Mouse (Mus musculus) adrenal gland, postnatal 36 days (tissue): ENCODE measurements at regions not wholly inside any gene's neighbourhood (a gene's known extent, or its start where the extent isn't known, plus 50 kb on each side); places are given as distances from the start of the nearest gene placed in this dataset.
A peak's percentile ranks its signal among the peaks of the same experiment; 100 is the strongest.
"Not testable (repeated sequence)": the region's sequence is repeated elsewhere in the genome, so short reads cannot be mapped to it uniquely, and the experiment has no call there.

Experiments
- DNase-seq, 2 experiments: peaks; one replicate each; pipeline ENCODE4 v3.0.0; 2021; ENCODE audit warnings: mixed read lengths in 1 of 2

DNA sequence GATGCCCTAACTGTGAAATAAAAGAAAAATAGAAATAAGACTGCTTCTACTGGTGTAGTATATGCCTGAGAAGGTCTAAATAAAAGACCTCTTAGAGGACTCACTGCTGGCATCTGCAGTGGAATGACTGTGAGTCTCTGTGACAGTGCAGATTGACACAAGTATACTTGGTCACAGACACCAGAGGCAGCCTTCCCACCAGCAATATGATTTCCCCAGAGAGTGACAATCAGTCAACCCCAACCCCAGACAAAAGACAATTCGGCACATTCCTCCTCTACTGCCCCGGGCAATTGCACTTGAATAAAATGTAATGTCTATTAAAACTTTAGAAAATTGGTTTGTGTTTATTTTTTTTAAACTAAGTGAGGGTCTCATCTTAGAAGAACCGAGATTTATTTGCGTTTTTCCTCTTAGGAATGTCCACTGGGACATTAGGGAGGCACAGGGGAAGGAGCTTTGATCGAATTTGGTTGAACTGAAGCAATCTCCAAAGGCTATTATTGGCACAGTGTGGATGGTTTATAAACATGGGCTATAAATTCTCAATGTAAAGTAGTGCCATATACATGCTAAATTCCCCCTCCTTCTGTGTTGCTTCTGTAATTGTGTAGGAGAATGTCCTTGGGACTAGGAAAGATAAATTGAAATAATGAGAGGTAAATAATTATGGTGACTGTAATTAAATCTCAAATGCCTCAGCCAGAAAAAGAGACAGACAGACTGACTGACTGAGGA, 123.0 kb upstream of the Lnx1 start:
- no peak for DNase-seq

DNA sequence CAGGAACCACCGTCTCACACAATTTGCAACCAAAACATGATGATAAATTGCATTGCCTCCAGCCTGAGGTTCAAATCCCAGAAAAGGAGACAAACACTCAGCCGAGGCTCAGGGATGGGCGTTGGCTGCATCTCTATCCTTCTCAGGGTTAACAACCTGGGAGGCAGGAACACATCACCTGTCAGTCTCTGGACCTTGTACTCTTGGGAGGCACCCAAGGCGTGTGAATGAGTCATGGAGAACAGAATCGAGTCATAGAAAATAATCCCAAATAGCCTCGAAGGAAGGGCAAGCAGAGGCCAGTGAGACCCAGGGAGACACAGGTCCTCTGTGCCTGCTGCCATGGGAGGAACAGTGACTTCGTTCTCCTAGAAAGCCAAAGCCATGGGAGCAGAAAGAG, 121.0 kb upstream of the Lnx1 start:
- DNase-seq: peak in 1 of 2 experiments; percentile 17

DNA sequence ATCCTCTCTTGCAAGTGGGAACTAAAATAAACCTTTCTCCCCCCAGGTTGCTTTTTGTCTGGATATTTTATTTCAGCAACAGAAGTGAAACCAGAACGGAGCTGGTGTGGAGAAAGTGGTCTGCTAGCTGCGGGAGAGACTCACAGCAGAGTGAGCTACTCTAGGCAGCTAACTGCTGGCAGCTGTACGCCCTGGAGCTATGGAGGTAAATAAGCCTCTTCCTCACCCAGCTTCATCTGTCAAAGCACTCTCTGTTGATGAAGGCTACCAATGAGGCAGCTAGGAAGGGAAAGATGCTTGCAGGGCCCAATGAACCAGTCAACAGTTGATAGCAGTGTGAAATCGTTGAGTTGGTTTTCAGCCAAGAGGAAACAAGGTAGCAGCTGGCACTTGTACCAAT, 119.3 kb upstream of the Lnx1 start:
- DNase-seq: no peak

DNA sequence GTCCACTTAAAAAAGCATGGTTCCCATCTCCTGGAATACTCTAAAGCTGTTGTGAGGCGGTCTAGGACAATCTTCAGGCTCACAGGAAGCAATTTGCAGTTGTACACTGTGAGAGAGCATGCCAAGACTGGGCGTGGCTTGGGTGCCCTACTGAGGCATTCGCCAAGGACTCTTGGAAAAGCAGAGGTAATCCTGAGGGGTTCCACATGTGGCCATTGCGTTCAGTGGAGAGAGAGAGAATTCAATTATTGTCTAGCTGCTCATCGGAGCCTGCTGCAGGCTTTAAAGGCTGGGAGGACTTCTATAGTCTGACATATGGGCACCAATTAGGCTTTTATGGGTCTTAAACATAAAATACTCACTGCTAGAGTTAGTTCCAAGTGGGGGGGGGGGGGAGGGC, 113.8 kb upstream of the Lnx1 start:
- peak in 1 of 2 experiments; percentile 55 for DNase-seq

DNA sequence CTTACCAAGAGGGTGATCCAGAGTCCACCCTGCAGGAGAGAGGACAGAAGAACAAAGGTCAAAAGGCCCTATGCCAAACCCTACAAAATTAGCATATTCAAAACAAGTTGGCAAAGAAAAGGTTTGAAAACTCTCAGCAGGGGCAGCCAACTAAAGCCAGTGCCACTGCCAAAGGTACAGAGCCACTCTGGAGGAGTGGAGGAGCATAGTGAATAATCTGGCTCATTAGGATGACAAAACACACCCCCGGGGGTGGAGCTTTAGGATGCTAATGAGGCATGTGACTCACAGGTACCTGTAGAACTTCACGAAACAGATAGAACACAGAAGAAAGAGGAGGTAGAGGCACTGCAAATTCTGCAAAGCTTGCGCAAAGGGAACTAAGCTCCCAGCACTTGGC, 110.7 kb upstream of the Lnx1 start:
- peak in 1 of 2 experiments; percentile 13 for DNase-seq

DNA sequence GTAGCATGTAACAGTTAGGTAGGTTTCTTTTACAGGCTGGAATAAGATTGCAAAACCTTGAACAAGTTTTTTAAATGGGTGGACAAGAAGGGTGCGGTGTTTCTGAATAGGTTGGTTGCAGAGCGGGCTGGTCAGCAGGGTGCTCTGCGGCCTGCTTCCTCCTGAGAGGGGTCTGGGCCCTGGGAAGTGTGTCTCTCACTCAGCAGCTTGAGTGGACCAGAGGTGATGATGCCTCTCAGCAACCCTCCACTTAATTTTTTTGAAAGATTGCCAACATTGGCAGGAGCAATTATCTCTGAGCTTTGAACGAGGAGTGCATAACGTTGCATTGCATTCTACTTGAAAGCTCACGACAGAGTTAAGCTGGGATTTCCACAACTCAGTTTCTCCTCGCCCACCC, 108.3 kb upstream of the Lnx1 start:
- no peak for DNase-seq

DNA sequence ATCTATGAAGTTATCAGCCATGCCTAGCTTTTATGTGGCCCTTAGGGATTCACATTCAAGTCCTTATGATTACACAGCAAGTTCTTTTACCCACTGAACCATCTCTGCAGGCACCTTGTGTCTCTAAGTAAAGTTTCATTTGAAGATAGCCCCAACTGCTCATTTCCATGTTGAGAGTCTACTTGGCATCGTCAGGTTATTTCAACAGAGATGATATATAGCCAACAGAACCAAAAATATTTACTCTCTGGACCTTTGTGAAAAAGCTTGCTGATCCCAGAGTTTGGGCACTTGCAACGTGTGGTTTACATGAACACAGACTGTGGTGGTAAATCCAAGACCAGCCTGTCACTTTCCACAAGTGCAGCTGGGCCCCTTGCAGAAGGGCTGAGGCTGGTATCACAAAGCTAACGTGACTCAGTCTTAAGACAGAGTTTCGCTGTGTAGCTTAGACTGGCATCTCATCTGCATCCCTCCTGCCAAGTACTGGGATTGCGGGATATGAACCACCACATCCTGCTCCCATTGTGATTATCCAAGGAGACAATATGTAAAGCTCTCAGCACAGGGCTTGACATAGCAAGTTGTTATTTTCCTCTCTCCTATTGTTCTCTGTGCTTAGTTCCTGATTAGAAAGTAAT, 105.0 kb upstream of the Lnx1 start:
- no peak for DNase-seq

DNA sequence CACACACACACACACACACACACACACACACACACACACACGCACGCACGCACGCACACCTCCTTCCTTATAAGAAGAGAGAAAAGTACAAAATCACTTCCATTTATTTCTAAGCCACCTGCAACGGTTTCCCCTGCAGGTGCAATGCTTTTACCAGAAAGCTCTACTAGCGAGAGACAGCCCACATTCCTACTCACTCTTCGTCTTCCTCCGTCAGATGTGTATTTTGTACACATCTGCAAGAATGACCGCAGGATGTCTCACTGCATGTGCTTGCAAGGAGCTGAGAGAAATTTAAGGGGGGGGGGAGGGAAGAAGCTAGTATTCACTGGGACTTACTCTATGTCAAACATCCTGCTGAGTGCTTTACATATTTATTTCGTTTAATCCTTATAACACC, 99.2 kb upstream of the Lnx1 start:
- no peak for DNase-seq

DNA sequence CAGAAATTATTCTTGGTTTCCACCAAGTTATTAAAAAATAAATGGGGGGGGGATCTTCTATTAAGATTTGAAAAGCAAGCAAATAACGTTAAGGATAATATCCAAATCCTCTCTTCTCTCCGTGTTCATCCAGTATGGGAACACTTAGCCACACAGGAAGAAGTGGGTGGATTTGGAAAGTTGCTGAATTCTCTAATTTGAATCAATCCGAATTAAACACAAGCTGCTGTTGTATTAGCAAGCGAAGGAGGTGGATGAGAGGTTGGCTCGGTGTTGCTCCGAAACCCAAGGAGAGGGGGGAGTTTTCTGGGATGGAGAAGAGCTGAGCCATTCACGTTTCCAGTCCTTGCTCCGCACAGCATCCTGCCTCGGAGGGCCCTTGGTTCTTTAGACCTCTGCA, 97.6 kb upstream of the Lnx1 start:
- DNase-seq: no peak

DNA sequence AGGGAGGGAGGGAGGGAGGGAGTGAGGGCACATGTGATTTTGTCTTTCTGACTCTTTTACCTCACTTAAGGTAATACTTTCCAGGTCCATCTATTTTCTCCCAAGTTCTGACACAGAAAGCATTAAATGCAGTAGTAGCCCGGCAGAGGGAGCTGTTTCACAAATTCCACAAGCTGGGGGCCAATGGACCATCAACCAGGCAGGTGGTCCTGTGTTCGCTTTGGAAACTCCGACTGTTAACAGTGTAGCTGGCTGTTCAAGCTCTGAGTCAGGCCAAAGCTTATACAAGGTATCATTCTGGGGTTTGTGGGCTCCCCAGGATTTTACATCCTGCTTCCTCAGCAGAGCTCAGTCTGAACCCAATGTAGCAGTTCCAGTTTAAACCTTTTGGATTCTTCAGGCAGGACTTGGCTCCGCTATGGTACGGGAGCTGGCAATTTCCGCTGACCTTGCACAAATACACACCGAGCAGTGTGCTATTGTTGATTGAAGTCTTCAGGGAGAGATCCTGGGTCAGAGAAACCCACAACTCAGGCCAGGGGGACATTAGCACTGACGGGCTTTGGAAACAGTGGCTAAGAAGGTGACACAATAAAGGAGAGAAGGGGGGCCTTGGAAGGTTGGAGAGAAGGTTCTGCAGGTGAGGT, 93.8 kb upstream of the Lnx1 start:
- peak; percentile 30 to 57 for DNase-seq

DNA sequence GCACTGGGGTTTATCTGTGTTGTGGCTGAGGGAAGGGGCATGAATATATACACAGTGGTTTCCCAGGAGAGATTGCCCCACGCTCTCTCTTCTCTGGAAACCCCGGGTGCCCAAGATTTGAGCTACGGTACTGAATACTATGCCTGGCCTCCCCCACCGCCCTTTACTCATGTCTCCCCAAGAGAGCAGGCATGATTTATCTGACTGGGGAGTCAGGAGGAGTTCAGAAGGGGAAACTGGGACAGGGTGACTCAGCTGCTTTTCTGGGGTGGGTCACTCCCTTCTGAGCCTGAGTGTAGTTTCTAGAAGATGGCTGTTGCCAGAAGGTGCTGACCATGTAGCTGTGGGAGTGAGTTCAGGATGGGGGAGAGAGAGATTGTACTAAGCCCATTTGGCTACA, 92.0 kb upstream of the Lnx1 start:
- DNase-seq: peak; percentile 48 to 65

DNA sequence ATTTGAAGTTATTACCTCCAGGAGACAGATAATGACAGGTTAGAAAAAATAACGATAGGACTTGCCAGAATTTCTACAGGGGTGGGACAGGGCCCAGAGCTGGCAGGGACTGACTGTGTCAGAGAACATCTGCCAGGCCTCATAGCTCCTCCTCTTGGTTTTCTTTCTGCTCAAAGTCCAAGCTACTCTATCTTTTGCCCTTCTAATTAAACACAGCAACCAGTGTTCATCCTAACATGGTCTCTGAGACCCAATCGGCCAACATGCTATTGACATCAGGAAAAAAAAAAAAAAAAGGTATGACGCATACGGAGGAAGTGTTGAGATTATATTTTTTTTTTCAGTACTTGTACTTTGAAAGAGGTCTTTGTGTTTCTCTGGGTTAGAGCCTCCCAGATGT, 90.7 kb upstream of the Lnx1 start:
- peak in 1 of 2 experiments; percentile 43 for DNase-seq

DNA sequence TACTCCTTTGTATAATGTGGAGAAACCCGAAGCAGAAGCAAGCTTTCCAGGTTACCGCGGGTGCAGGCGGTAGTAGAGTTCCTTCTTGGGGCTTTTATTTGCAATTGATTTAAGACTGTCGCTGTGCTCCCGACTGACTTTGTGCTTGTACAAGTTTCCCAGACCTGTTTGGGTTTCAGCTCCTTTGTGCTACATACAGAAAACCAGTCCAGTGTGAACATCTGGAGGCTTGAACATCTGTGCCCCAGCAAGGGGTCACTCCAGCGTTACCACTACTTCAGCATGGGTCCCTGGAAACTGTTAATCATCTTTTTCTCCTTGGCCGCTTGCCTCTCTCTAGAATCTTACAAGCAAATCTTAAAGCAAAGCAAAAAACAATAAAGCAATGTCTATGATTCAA, 90.2 kb upstream of the Lnx1 start:
- DNase-seq: peak in 1 of 2 experiments; percentile 13

DNA sequence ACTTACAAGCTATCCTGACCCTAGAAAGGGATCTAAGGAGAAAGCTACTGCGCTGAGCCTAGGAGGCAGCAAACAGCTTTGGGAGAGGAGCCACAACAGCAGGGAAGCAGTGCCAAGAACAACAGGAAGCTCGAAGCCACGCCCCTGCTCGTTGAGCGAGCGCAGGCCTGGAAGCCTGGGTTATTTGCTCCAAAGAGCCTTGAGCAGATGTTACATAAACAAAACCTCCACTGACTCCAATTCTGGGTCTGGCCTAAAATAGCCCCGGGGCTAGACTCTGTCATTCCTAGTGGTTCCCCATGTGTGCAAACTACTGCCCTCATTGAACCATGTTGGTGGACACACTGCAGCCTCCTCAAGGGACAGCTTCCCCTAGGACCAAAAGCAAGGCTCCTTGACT, 89.6 kb upstream of the Lnx1 start:
- peak; percentile 93 for DNase-seq

DNA sequence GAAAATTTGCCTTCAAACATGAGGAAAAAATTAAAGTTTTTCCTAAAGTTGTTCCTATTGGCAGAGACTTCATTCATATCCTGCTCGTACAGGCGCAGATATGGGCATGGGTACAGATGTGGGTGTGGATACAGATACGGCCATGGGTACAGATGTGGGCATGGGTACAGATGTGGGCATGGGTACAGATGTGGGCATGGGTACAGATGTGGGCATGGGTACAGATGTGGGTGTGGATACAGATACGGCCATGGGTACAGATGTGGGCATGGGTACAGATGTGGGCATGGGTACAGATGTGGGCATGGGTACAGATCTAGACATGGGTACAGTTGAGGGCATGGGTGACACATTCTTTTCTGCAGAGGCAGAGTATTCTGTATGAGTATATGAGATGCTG, 87.8 kb upstream of the Lnx1 start:
- not testable (repeated sequence) for DNase-seq

DNA sequence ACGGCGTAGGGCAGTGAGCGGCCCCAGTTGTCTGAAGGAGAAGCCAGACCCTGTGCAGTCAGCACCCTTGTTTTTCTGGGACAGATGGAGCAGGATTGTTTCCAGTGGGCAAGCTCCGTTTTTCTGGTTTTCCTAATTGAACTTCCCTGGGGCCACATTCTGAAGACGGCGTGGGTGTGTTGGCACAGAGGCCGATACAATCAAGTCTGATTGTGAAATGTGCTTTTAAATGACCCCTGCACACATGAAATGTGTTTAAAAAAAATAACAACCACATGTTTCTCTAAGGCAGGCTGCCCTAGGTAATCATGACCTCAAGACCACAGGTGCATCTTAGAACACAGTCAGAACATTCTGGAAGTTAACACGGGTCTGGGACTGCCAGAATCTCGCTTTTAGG, 81.2 kb upstream of the Lnx1 start:
- no peak for DNase-seq

DNA sequence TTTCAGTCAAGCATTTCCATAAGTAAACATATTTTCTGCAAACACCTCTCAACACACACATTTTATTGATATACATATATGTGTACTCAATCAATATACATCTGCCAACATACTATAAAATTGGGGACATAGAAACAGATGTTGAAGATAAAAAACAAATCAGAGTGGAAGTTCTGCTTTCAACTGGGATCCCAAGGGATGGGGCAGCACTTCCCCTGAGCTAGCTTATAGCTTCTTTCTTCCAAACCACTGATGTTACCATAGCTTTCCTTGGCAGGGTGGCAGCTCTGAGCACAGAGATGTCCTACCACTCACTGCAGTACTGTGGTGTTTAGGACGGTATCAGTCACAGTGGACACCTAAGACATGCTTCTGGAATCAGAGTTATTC, 75.4 kb upstream of the Lnx1 start:
- DNase-seq: no peak

DNA sequence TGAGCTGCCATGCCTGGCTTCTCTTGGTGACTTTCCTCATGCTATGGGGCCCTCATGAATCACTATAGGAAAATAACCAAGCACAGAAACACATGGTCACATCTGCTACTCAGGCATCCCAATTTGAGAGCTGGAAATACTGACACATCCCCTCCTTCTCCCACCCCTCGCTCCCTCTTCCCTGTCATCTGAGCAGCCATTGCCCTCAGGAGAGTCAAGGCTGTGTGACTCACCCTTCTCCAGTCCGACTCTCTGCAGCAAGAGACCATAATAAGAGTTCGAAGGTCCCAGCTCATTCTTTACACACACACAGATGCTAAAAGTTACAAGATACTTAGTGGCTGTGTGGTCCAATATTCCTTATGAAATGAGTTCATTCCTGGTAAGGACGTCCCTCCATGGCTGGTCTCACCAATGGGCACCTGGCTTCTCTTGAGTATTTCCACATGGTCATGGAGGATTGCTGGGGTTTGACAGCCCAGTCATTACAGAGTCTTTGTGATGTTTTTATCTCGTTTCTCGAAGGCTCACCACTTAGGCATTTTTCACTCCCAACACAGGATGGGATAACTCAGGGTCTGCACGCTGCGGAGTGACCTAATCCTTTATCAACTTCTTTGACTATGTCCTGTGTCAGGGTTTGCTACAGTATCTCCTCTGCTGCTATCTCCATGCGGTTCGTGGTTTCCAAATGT, 74.8 kb upstream of the Lnx1 start:
- DNase-seq: peak; percentile 70 to 77

DNA sequence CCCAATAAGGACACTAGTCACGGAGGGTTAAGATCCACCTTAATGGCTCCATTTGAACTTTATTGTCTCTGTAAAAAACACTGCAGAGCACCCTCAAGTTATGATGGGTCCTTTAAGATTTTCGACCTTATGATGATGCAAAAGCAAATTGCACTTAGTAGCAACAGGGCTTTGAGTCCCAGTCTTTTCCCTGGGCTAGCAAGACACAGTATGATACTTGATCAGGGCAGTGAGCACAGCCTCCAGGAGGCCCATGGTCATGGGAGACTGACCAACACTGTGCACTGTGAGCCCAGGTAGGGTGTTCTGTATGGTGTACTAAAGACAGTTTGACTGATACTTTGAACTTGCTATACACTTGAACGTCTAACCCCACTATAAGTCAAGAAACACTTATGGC, 73.4 kb upstream of the Lnx1 start:
- DNase-seq: no peak

DNA sequence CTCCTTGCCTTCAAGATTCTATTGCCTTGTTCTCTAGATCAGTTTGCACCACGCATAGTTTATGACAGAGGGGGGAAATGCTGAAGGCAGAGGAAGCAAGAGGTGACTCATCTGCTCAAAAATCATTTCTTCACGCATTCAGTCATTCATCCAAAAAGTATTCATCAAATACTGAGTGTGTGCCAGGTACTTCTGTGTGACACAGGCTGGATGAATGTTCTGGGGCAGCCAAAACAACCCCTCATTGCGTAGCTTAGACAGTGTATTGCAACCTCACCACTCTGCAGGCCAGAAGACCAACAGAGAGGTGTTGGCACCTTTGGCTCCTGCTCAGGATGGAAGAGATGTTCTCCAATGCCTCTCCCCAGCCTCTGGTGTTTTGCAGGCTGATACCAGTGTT, 72.9 kb upstream of the Lnx1 start:
- DNase-seq: no peak

DNA sequence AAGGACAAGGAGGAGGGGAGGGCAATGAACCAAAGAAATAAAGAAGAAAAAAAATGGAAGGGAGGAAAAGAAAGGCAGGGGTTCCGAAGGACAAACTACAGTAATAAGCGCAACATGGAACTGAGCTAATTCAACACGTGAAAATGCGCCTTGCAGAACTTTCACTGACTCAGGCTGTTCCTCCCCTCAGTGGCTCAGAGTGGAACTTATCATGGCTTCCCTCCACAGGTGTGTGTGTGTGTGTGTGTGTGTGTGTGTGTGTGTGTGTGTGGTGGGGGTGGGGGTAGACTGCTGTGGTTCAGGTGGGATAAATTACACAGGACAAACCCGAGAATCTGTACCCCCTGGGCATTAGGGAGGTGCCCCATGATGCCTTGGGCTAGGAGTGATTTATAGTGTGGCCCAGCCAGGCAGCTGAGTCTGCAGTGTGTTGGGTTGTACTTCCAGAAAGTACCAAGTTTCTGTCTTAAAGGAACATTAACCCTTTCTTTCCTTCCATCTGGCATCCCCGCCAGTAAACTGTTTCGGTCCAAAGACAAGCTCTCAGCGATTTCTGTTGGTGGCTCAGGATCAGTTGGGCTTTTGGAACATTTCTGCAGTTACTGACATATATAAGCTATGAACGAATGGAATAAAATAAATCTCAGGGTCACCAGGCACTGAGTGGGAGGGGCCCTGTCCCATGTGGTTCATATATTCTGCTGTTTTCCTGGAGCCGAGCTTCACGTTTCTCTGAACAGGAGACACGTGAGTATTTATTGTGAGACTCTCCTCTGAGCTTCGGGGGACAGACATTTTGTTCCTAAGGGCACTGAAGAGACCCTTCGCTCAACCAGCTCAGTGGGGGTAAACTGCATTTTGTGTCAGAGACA, 71.1 kb upstream of the Lnx1 start:
- no peak for DNase-seq

DNA sequence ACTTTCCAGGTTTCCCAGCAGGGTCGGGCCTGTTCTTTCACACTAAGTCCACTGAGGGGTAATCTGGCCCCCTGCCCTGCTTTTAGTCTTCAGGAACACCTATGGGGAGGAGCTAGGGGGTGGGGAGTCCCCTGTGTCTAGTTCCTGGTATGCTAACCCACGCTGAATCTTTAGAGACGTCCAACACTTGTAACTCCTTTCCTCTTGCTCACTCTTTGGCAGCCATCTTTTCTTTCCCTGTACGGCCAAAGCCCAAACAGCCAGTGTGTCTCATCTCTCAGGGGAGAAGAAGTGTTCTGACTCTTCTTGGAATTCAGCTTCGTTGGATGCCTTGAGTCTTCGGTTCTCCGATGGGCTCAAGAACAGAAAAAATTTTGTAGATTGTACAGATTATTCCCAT, 68.4 kb upstream of the Lnx1 start:
- DNase-seq: no peak
